Mouse (Mus musculus): ENCODE measurements at regions not wholly inside any gene's neighbourhood (a gene's known extent, or its start where the extent isn't known, plus 50 kb on each side); places are given as distances from the start of the nearest gene placed in this dataset.

GRCm38 (mm10) chr13:110871776-110872135 is 383.1 kb upstream of the Actbl2 start:
- TF ChIP-seq ZC3H11A (IDR thresholded peaks at IDR 0.05; ENCODE audit: borderline replicate concordance, low read depth, low read length) (no peak), HCFC1 (IDR thresholded peaks at IDR 0.05; ENCODE audit: borderline replicate concordance, insufficient read depth, low read length) (no peak)

Data from ES-E14 (cell line).